8 mouse cellular contexts compared by ENCODE assay signal in the genomic region with DNA sequence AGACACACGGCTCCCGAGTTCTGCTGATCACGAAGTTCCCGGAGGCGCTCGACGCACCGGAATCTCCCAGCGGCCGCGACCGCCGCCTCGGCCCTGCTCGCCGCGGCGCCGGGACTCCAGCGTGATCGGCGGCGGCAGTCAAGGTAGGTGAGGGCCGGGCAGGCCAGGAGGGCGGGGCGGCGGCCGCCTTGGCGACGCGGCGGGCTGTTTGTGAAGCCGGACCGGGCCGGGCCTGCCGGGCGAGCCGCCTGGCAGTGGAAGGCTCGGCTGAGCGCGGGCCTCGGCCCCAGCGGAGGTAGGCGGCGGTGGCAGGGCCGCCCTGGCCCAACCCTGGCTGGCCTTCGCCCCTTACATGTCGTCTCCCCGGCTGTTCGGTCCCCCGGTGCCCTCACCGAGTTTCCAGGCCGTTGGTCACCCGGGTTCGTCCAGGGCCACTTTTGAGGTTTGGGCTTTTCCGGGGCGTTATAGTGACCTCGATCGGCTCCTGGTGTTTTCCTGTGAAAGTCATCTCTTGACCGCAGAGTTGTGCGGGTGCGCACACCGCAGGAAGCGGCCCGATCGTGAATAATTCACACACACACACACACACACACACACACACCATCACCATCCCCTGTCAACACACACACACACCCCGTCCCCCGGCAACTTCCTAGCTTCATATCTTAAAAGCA. TPM values are rescaled to one million over a fixed set of nuclear protein-coding genes. Genes with fewer than 3 reads are reported as not detected.
DNase-seq lines count a peak whose midpoint lies in the region; ATAC-seq lines count a peak whose summit lies in the region.

No protein-coding gene starts in this region.

- H3K27ac ChIP-seq in hindbrain, embryonic 14.5 days: peak overlapping the region; percentile 96

- H3K4me1 ChIP-seq in hindbrain, embryonic 14.5 days (replicated peaks; ENCODE audit: control insufficient read depth, insufficient read depth, low read length): peaks cover 24% of the 10 kb centered on the region
- peaks cover 42% of the 10 kb centered on the region for H3K4me1 ChIP-seq in megakaryocyte, embryonic 14.5 days

- peak overlapping the region; percentile 94 for H3K9ac ChIP-seq in hindbrain, embryonic 14.5 days

- no peaks in the 10 kb centered on the region for H3K27me3 ChIP-seq in hindbrain, embryonic 14.5 days (ENCODE audit: control insufficient read depth, insufficient read depth, low read length)
- no peaks in the 10 kb centered on the region for H3K27me3 ChIP-seq in megakaryocyte, embryonic 14.5 days (replicated peaks)

- under 1% methylated on average over 64 of the region's 68 CpGs for WGBS in hindbrain, embryonic 14.5 days

- peak; percentile 76 for ATAC-seq in hindbrain, embryonic 14.5 days (ENCODE audit: low FRiP score)

- H3K36me3 ChIP-seq in hindbrain, embryonic 14.5 days (replicated peaks; ENCODE audit: control insufficient read depth, insufficient read depth): peaks cover 16% of the 10 kb centered on the region
- peaks cover 45% of the 10 kb centered on the region for H3K36me3 ChIP-seq in megakaryocyte, embryonic 14.5 days (replicated peaks; ENCODE audit: low read length)

- DNase-seq in embryo, embryonic 10 days (ENCODE audit: low spot score): peak; percentile 57
- DNase-seq in embryo, embryonic 10.5 days (ENCODE audit: low spot score): no peak
- peak; percentile 11 to 45 for DNase-seq in urinary bladder, adult 18-20 months (ENCODE audit: low spot score in 2 of 2)
- DNase-seq in urinary bladder, postnatal 25 days (ENCODE audit: low spot score): no peak
- no peak for DNase-seq in hindbrain, embryonic 14.5 days (ENCODE audit: low spot score)
- DNase-seq in thymus, postnatal 14 days: no peak
- no peak for DNase-seq in cerebellum, adult 9-10 months

- H3K4me2 ChIP-seq in hindbrain, embryonic 14.5 days (replicated peaks): peak overlapping the region; percentile 97

- H3K4me3 ChIP-seq in hindbrain, embryonic 14.5 days (replicated peaks; ENCODE audit: low read length): peak overlapping the region; percentile 99
- H3K4me3 ChIP-seq in megakaryocyte, embryonic 14.5 days (replicated peaks): peak overlapping the region; percentile 97

- H3K9me3 ChIP-seq in hindbrain, embryonic 14.5 days (ENCODE audit: control insufficient read depth, low read length): no peaks in the 10 kb centered on the region
- H3K9me3 ChIP-seq in megakaryocyte, embryonic 14.5 days: no peaks in the 10 kb centered on the region

RNA-seq across cellular contexts. Expression of gene Nup50, which starts 0.4 kb away (rescaled TPM):
- polyA plus RNA-seq in hindbrain, embryonic 14.5 days (2014; fragmentation: Nextera tagmentation; extraction: Ambion mirVana): 24.2 and 25.3 TPM in 2 replicates
- polyA plus RNA-seq in megakaryocyte, embryonic 14.5 days (2012; ENCODE audit: insufficient read depth, low replicate concordance): 4.6 and 10.5 TPM in 2 replicates

RNA-seq across cellular contexts. Expression of gene Gm29666, which starts 3.8 kb away (rescaled TPM):
- polyA plus RNA-seq in hindbrain, embryonic 14.5 days (2014; fragmentation: Nextera tagmentation; extraction: Ambion mirVana): 0.74 and 0.83 TPM in 2 replicates
- 0.04 TPM in 1 of 2 replicates, not detected in the other for polyA plus RNA-seq in megakaryocyte, embryonic 14.5 days (2012; ENCODE audit: insufficient read depth, low replicate concordance)

Comparison
In these comparisons a context has a peak if more than half of its experiments do, and no peak if none do; other contexts are left out.
1. DNase-seq: peak in embryo, embryonic 10 days (single experiment) and urinary bladder, adult 18-20 months (2 of 2); none in embryo, embryonic 10.5 days (single experiment), urinary bladder, postnatal 25 days (single experiment), hindbrain, embryonic 14.5 days (single experiment), thymus, postnatal 14 days (single experiment) and cerebellum, adult 9-10 months (single experiment).